Mouse (Mus musculus) cerebellum, adult 9-10 months (tissue): ENCODE results near the gene Znfx1.

Source experiments
- DNase-seq: peaks from one replicate; pipeline ENCODE4 v3.0.0; 2022

Znfx1 gene

DNA sequence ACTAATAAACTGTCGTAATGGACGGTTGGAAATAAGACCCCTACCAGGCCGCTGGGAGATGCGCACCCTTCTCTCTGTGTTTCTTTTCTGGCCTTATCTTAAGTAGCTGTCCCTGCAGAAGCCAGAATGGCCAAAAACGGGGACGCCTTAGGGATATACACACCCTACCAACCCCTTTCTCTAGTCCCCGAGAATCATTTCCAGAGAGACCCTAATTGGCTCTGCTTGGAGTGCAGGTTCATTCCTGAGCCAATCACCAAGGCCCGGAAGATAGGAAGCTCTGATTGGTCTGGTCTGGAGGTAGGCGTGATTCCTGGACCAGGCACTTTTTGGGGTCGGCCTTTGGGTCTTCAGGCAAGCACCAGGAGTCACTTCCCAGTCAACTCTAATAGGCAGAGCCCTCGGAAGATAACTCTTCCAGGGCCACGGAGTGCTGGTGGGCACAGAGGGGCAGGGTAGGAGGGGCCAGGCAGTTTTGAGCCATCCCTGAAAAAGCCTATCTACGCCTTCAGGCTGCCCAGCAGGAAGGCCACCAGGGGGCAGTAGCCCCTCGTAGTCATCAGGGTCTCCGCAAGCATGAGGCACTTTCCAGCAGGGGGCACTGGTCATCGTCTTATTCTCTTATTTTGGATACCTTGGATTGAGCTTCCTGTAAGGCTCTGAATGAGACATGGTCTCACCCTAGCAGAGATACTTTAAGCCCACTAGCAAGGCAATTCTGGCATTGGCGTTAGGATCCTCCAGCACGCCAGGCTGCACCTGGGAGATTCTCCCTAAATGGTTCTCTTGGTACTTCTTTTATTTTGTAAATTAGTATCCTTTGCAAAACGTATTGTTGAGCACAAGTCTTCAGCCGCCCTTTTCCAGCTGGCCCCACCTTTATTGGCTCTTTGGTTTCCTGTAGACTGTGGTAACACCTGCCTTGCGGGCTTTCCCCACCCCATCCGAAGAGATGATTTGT is 9.1 kb upstream of the Znfx1 start:
- peak; percentile 94 for DNase-seq

DNA sequence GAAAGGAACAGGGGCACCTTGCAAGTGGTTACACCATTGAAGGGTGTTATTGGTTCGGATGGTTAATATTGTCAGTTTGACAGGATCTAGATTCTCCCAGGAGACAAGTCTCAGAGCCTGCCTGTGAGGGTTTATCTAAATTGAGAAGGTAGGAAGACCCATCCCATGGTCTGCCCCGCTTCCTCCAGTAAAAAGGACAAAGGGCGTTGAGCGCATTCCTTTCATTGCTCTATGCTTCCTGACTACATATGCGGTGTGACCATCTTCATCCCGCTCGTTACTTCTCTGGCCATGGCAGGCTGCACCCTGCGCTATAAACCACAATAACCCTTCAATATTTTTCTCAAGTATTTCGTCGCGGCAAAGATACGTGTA is 8.4 kb upstream of the Znfx1 start:
- no peak for DNase-seq

DNA sequence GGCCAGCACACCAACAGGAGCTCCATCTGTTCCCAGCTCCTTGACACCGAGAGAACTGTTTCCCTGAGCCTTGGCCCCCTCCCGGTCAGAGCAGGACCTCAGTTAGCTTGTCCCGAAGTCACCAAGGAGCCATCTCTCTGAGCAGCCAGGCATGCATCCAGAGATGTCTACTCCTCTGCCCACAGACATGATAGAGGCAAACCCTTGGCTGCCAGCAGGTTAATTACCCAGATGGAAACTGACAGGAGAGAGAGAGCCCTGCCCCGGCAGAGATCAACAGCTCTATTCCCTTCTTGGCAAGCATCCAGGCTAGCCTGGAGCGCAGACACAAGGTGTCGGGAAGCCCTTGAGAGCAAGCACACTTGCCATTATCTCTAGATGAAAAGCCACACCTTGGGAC is 7.5 kb upstream of the Znfx1 start:
- DNase-seq, result peak; percentile 86

DNA sequence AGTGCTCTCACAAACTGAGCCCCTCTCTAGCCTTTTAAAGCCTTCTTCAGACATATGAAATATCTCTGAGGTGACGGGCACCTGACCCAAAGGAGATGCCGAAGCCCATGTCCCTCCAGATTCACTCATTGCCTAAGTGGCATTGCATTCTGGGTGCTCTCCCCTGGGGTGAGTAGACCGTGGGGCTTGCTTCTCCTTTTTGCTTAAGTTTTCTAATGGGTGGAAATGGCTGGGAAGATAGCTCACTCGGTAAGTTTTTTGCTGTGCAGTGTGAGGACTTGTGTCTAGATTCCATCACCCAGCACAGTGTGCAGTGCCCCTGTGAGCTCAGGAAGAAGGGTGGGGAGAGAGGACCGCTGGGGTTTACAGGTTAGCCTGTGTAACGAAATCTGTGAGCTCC is 4.8 kb upstream of the Znfx1 start:
- DNase-seq, result no peak

DNA sequence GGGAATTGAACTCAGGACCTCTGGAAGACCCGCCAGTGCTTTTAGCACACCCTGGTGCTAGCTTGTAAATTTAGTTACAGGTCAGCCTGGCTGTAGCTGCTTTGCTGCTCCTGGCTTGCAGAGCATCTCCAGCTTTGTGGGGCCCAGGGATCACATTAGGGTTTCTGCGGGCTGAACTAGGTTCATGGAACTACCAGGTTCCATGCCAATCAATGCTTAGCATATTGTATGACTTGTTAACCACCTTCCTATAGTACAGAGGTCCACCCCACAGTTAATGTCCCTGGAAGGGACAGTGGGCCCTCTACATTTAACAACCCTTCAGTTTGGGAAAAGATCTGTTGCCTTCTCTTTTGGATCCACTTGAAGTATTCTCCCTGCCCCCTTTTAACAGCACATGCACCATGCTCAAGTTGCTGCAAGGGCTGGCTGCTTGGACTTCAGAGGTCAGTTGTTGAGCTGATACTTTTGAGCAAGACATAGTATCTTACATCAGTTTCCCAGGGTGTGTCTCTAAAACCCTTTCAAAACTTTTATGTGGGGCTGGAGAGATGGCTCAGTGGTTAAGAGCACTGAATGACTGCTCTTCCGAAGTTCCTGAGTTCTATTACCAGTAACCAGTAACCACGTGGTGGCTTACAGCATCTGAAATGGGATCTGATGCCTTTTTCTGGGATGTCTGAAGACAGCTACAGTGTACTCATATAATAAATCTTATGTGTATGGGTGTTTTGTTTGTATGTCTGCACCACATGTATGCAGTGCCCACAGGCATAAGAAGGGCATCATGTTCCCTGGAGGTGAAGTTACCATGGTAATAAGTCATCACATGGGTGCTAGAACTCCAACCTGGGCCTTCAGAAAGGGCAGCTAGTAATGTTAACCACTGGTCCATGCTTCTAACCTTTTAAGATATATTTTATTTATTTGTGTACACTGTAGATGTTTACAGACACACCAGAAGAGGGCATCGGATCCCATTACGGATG is 4.0 kb upstream of the Znfx1 start:
- DNase-seq, result peak; percentile 20

DNA sequence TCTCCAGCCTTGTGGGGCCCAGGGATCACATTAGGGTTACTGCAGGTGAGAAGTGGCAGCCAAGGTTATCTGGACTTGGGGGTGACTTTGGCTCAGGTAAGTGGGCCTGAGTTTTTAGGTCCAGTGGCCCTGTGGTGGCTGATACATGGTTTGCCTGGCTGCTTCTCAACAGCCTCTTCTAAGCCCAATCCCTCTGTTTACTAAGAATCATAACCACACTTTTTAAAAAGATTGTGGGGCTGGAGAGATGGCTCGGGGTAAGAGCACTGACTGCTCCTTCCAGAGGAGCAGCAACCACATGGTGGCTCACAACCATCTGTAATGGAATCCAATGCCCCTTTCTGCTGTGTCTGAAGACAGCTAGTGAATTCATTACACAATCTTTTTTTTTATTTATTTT is 3.2 kb upstream of the Znfx1 start:
- DNase-seq, result no peak

DNA sequence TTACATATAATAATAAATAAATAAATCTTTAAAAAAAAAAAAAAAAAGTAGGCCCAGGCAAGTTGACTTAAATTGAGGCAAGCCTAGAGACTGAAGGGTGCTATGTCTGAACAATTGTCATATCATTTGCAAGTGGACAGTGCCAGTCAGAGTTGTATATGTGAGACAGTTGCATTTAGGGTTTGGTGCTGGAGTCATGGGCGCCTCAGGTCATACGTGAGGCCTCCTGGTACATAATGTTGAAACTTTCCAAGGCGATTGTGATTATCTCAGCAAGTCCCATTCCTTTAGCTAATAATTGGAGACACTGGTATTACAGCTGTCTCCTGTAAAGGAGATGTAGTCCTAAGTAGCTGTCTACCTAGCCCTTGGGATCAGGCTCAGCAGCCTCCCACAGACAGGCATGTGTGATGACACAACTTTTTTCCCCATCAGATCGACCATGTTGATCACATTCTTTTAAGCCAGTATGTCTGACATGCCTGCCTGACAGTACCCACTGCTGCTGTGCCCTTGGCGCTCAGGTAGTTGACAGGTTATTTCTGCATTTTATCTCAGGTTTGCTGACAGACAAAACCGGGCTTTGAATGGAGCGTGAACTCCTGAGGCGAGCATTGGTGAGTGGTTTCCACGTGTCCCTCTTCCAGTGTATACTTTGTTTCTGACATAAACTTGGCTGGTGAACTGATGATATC is 1.9 kb upstream of the Znfx1 start:
- no peak for DNase-seq

DNA sequence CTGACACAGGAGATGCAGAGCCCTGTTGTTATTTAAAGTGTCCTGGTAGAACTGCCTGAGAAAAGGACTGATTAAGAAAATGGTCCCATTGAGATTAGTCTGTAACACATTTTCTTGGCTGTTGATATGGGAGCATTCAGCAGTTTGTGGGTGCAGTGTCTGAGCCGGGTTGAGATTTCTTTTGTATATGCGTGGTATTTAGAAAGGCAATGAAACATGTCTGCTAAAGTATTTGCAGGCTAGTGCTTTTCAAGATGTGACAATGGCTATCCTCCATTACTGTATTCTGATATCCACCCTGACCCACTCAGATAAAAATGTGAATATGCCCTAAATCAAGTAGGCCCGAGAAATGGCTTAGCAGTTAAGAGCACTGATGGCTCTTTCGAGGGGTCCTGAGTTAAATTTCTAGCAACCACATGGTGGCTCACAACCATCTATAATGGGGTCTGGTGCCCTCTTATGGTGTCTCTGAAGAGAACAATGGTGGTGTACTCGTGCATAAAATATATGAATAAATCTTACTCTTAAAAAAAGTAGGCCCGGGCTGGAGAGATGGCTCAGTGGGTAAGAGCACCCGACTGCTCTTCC is 1.2 kb upstream of the Znfx1 start:
- DNase-seq, result no peak

DNA sequence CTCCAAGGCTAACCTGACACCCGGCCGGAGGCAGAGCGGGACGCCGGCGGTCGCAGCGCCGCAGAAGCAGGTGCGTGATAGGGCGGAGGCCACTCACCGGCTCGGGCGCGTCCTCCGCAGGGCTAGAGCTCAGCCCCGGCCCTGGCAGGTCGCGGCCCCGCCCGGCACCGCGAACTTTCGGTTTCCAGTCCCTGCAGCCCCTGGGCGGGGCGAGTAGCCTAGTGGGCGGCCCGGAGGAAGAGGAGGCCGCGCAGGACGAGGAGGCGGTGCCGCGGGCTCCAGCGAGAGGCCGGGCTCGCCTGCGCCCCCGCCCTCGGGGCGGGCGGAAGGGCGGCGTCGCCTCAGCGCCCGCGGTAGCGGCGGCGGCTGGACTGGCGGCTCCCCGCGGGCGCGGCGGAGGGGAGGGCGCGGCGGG is 311 bp downstream of the Znfx1 start:
- DNase-seq, result peak; percentile 87

DNA sequence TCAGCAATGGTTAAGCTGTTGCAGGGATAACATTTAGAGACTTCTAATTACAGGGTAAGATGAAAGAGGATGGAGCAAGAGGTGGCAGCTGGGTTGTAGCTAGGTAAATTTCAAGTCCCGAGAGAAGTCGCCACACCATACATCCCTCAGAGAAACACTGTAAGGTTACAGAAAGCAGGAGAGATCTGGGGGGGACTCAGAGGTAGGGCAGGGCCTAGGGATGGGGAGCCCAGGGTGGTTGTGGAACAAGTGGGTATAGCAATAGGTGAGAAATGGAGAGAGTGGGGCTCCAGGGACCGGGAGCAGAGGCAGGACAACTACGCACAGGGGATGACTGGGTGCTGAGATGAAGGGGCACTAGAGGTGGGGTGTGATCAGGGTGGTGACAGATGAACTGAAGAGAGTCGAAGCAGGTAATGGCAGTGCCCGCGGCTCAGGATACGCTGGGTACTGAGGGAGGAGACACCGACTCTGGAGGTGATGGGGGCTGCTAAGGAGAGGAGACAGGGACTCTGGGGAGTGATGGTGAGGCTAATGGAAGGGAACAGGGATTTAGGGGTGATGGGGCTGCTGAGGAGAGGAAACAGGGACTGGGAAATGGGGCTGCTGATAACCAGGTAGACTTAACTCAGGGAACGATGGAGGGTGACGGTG is 1.3 kb downstream of the Znfx1 start:
- DNase-seq, result no peak

DNA sequence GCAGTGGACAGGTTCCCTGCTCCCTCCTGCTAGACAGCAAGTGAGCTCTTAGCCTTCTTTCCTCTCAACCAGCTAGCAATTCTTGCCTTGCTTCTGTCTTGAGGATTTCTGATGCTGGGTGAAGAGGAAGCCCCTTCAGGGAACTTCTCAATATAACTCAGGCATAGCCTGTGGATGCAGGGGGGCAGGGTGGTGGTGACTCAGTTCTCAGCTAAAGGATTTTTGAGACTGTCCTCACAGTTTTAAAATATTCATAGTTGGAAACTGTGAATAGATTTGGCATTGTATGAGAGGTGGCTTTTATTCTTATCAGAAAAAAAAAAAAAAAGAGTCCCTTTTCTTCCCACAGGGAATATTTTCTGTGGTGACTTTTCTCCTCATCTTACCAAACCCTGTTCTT is 2.1 kb downstream of the Znfx1 start:
- DNase-seq, result no peak

DNA sequence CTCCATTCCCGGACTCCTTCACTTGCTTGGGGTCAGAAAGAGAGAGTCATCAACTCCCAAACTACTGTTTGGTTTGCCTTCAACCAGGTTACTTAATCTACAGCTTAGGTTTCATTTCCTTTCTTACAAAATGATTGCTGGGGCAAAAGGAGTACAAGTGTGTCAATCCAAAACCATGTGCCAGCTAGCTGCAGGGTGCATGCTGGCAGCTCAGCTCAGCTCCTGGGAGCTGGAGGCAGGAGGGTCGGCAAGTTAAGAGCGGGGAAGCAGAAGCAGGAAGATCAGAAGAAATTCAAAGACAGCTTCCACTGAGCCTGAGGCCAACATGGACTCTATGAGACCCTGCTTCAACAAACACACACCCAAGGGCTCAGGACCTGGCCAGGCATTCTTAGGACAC is 2.5 kb downstream of the Znfx1 start:
- DNase-seq, result no peak

DNA sequence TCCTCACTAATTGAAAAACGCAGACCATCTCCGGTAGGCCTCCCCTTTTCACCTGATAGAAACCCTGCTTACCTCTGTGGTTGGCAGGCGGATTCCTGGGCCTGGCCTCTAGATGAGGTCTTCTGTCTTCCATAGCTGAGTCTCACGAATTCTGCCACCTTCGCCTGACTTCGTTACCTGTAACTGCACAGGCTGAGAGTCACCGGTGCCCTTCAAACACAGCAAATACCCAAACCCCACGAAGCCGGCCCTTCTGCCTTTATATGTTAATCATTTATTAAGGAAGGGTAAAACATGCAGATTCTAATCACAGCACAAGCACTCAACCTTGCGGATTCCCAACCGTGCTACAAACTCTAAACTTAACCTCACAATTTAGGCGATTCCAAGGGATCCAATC is 2.9 kb downstream of the Znfx1 start:
- no peak for DNase-seq

DNA sequence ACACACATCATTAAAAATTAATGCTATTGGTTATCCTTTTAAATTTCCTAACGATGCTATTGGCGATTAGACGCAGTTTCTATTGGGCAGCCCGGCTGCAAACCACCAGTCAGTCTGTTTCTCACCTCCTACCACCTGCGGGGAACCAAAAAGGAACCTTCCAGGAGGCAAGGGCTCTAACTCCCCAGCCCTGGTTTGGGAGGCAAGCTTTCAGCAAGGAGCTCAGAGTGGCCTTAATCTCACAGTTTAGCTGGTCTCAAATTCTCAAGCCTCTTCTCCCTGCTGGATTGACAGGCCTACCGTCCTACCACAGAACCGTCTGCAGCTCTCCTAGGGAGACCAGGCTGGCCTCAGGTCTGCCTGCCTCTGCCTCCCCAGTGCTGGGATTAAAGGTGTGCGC is 3.3 kb downstream of the Znfx1 start:
- no peak for DNase-seq

DNA sequence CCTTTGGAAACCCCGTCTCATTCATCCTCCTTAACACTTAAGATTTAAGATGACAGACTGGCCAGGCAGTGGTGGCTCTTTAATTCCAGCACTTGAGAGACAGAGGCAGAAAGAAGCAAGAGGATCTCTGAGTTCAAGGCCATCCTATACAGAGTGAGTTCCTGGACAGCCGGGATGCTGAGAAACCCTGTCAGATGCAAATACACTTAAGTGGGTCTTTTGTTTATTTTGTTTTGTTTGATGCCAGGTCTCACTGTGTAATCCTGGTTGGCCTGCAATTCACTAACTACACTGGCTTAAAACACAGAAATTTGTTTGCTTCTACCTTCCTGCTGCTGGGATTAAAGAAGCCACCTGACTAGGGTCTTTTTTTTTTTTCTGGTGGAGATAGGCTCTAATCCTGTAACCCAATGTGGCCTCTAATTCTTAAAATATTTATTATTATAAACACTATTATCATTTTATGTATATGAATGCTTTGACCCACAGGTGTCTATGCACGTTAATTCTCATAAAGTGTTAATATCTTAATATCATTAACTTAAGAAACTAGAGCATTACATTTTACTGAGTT is 3.9 kb downstream of the Znfx1 start:
- DNase-seq, result no peak

DNA sequence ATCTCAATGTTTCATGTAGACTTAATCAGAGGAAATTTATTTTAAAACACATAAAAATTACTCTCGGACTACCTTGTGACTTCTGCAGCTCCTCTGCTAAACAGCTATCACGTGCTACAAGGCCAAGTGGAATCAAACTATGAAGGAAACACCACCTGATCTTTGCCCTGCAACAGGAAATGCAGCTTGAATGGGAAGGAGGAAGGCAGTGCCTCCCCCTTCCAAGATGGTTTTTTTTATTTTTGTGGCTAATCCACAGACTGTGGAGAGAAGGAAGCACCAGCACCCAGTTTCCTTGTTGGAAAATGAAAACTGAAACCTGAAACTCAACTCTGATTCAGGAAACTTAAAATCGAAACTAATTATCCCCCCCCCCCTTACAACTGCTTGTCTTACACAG is 4.6 kb downstream of the Znfx1 start:
- DNase-seq, result no peak

DNA sequence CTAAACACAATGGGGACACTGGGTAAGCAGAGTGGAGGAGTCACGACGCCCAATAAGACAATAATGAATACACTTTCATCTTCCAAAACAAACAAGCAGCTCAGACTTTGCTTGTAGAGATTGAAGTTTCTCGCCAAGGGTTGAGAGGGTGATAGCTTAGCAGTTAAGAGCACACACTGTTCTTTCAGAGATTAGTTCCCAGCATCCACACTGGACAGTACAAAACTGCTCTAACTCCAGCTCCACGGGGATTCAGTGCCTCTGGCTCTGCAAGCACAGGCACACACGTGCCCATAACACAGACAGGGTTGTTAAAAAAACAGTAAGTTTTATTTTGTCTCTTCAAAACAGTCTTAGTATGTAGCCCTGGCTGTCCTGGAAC is 5.9 kb downstream of the Znfx1 start:
- no peak for DNase-seq

DNA sequence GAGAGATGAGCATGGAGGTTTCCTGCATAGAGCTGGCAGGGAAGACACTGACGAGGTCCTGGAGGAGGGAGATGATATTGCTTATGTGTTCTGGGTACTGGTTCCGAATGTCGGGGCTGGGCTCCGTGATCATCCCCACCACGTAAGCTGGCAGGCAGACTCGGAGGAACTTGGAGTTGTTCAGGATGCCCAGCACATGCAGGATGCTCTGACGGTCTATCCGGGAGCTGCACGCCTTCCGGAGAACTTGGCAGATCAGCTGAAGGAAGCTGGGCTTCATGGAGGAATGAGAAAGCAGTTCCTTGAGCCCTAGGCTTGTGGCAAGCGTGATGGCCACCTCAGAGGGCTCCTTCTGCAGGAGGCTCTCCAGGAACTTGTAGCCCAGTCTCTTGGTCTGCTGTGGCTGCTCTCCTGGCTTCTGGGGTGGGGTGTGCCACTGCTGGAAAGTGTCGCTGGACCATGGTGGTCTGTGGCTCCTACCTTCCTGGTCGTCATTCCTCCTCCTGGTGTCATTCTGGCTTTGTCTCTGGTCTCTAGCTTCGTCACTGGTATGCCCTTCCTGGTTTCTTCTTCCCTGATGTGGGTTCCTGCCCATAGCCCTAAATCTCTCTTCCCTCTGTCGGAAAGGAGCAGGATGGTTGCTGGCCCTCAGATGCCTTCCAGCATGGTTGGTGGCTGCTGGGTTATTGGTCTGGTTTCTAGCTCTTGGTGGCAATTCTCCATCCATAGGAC is 6.4 kb downstream of the Znfx1 start:
- DNase-seq, result no peak

DNA sequence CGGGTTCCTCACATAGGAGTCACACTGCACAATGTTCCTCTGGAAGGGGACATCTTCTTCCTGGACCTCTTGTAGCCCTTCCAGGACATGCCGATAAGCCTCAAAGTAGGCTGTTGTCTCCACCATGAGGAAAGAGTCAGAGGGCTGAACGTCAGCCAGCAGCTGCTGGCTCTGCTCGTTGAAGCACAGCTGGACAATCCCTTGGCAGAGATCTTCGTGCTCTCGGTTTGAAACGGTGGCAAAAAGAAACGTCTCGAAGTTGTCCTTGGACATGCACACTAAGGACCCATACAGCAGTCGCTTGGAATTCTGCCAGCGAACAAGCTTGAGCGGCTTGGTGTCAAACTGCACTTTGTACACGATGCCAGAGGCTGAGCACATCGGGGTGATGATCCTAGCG is 7.4 kb downstream of the Znfx1 start:
- no peak for DNase-seq

DNA sequence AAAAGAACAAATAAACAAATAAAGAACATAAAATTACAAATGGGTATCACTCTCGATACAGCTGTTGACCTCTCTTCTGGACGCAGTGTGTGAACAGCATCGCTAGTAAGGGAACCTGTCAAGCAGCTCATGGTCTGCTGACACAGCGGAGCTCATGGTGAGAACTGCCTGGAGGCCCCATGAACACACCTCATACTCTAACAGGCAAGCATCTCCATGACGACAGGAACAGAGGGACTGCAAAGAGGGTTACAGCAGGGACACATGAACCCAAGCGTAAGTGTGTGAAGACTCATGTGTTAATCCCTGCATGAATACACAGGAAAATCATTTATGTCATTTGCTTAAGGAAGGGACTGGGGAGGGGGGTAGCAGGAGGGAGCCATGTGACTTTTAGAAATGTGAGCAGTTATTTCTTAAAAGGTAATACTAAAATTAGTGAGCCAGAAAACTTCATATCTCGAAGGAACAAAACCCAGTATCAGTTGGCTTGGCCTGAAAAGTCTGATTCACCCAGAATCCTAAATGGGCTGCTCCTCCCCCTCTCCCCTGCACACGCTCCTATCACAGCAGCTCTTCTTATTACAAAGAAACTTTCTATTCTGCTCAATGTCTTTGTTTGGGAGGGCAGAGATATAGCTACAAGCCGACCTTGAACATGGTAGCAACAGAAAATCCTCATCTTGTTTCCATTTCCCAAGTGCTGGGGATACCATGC is 9.5 kb downstream of the Znfx1 start:
- DNase-seq, result no peak
